Mouse (Mus musculus) lung, postnatal 0 days (tissue): ENCODE results near the gene Celf1.

ENCODE experiments used
- CTCF ChIP-seq: IDR thresholded peaks from 2 replicates; pipeline ENCODE4 v1.5.1; 2016; ENCODE audit warnings: antibody characterized with exemption, mild to moderate bottlenecking
- EP300 ChIP-seq: IDR thresholded peaks from 2 replicates; pipeline ENCODE4 v1.6.1; 2016; ENCODE audit warnings: antibody characterized with exemption, mild to moderate bottlenecking, control low read depth

GRCm38 (mm10) chr2:90904856-90905224 lies 35.3 kb upstream of the Celf1 start:
- TF ChIP-seq CTCF = no peak
- TF ChIP-seq EP300 = no peak
